Mouse (Mus musculus) gastrocnemius, postnatal 10 days (tissue): ENCODE results near the gene Hat1. TPM values are rescaled to one million over a fixed set of nuclear protein-coding genes. Genes with fewer than 3 reads are reported as not detected.
"Not testable (repeated sequence)": the region's sequence is repeated elsewhere in the genome, so short reads cannot be mapped to it uniquely, and the experiment has no call there.

ENCODE experiments used
- DNase-seq: peaks from one replicate; pipeline ENCODE4 v3.0.0; 2021; ENCODE audit warnings: mixed read lengths
- long read RNA-seq, 2 experiments: library from polyadenylated mRNA; stranded (forward); transcript quantifications; one replicate each; pipeline ENCODE4 v2.0.0; 2021
- total RNA-seq, 2 experiments: library from RNA; stranded (reverse); gene quantifications; 2 replicates each; pipeline ENCODE4 v1.2.3; 2021

The Hat1 gene
- total RNA-seq: 10 to 100 TPM; 17.4 to 20.3 TPM
- long read RNA-seq, experiment 1, transcript Hat1-201 (11 exons, 1,576 nt): major isoform, 18 of 18 reads
- long read RNA-seq, experiment 1, partial matches to known transcripts: 0 of 18 reads
- long read RNA-seq, experiment 1, other reads (novel, unspliced or antisense): 0 of 18 reads
- long read RNA-seq, experiment 2, transcript Hat1-201 (11 exons, 1,576 nt): major isoform, 16 of 18 reads
- long read RNA-seq, experiment 2, partial matches to known transcripts: 2 of 18 reads
- long read RNA-seq, experiment 2, other reads (novel, unspliced or antisense): 0 of 18 reads

GRCm38 (mm10) chr2:71388951-71389763, at the start of gene Hat1:
Gene Hat1 (plus strand): TSS chr2:71388958.
- DNase-seq: peak; percentile 94

GRCm38 (mm10) chr2:71340126-71340525, 48.6 kb upstream of the Hat1 start:
- no peak for DNase-seq

GRCm38 (mm10) chr2:71343884-71344640, 44.7 kb upstream of the Hat1 start:
- DNase-seq: no peak

GRCm38 (mm10) chr2:71347160-71347559, 41.6 kb upstream of the Hat1 start:
- DNase-seq: no peak

GRCm38 (mm10) chr2:71347732-71348490, 40.8 kb upstream of the Hat1 start:
- DNase-seq: no peak

GRCm38 (mm10) chr2:71349511-71349910, 39.2 kb upstream of the Hat1 start:
- no peak for DNase-seq

GRCm38 (mm10) chr2:71350181-71350580, 38.6 kb upstream of the Hat1 start:
- DNase-seq: no peak

GRCm38 (mm10) chr2:71350904-71351726, 37.6 kb upstream of the Hat1 start:
- no peak for DNase-seq

GRCm38 (mm10) chr2:71351727-71351987, 37.1 kb upstream of the Hat1 start:
- no peak for DNase-seq

- DNase-seq: no peak
Observed at GRCm38 (mm10) chr2:71353306-71354054, 35.3 kb upstream of the Hat1 start.

- DNase-seq: no peak
Observed at GRCm38 (mm10) chr2:71354055-71354425, 34.7 kb upstream of the Hat1 start.

GRCm38 (mm10) chr2:71358347-71358746, 30.4 kb upstream of the Hat1 start:
- DNase-seq: no peak

- no peak for DNase-seq
Observed at GRCm38 (mm10) chr2:71360192-71360591, 28.6 kb upstream of the Hat1 start.

GRCm38 (mm10) chr2:71366618-71367124, 22.1 kb upstream of the Hat1 start:
- no peak for DNase-seq

GRCm38 (mm10) chr2:71367125-71367880, 21.5 kb upstream of the Hat1 start, which contains the start of gene Slc25a12:
Gene Slc25a12 (minus strand): TSS chr2:71367749.
- DNase-seq: peak; percentile 78

GRCm38 (mm10) chr2:71368086-71368485, 20.7 kb upstream of the Hat1 start:
- DNase-seq: no peak

GRCm38 (mm10) chr2:71371790-71372189, 17.0 kb upstream of the Hat1 start:
- no peak for DNase-seq

- DNase-seq: not testable (repeated sequence)
Observed at GRCm38 (mm10) chr2:71372261-71372660, 16.5 kb upstream of the Hat1 start.
